Mouse (Mus musculus): Measurements from ENCODE around the gene Plxna4. TPM values are rescaled to one million over a fixed set of nuclear protein-coding genes. Genes with fewer than 3 reads are reported as not detected.
A peak's percentile ranks its signal among the peaks of the same experiment; 100 is the strongest.
"Not testable (repeated sequence)": the region's sequence is repeated elsewhere in the genome, so short reads cannot be mapped to it uniquely, and the experiment has no call there.

Gene Plxna4
- polyA plus RNA-seq, 1 experiment from 2014 or later = 1.2 TPM

DNA sequence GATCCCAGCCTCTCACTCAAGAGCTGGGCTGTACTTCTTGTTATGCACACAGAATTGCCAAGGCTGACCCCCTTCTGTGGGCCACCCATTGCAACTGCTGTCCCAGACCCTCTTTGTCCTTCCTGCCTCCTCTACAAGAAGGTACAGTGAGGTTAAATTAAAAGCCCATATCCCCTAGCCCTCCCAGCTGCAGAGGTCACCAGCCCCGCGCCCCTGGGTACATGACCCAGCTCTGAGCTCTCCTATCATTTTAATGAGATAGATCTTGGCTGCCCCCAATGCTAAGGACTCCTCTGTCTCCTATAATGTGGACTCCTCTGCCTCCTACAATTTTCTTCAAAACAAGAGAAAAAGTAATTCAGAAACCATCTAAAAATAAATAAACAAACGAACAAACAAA, 69.4 kb downstream of the Plxna4 start:
- no peak overlapping the region for H3K4me3 ChIP-seq (ENCODE audit: low read length)
- no peaks in the 10 kb centered on the region for H3K27me3 ChIP-seq (ENCODE audit: insufficient read depth, low read length)
- no peaks in the 10 kb centered on the region for H3K36me3 ChIP-seq (ENCODE audit: insufficient read depth, low read length)
- H3K9ac ChIP-seq (replicated peaks; ENCODE audit: low read length) = no peak overlapping the region
- ATAC-seq (ENCODE audit: low FRiP score, low TSS enrichment) = no peak
- H3K27ac ChIP-seq (ENCODE audit: low read length) = no peak overlapping the region
- H3K9me3 ChIP-seq (ENCODE audit: low read length) = no peaks in the 10 kb centered on the region
- WGBS = 82% methylated on average over 3 of the region's 3 CpGs
- no peaks in the 10 kb centered on the region for H3K4me1 ChIP-seq (ENCODE audit: insufficient read depth, low read length)
- H3K4me2 ChIP-seq (replicated peaks; ENCODE audit: low read depth, low read length) = no peak overlapping the region

DNA sequence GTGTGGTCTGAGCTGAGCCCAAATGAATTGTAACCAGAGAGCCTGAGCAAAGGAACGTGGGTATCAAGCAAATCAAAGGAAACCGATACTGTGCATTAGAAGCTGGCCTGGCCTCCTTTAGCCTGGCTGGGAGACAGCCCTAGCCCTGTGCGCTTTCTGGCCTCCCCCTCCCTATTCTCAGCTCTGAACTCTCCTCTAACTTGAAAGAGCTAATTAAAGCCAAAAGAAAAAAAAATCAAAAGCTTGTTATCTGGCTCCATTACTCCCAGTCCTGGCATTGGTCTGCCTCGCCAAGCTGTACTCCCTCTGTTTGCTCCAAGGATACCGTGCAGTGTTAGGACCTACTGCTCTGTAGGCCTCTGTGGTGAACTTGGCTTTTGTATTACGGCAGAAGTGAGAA, 73.9 kb downstream of the Plxna4 start:
- no peak overlapping the region for H3K27ac ChIP-seq (ENCODE audit: low read length)
- H3K9me3 ChIP-seq (ENCODE audit: low read length) = no peaks in the 10 kb centered on the region
- ATAC-seq (ENCODE audit: low FRiP score, low TSS enrichment) = no peak
- WGBS = 49% methylated on average over 6 of the region's 6 CpGs
- H3K4me1 ChIP-seq (ENCODE audit: insufficient read depth, low read length) = no peaks in the 10 kb centered on the region
- H3K4me2 ChIP-seq (replicated peaks; ENCODE audit: low read depth, low read length) = no peak overlapping the region
- no peaks in the 10 kb centered on the region for H3K27me3 ChIP-seq (ENCODE audit: insufficient read depth, low read length)
- H3K9ac ChIP-seq (replicated peaks; ENCODE audit: low read length) = no peak overlapping the region
- H3K4me3 ChIP-seq (ENCODE audit: low read length) = no peak overlapping the region
- H3K36me3 ChIP-seq (ENCODE audit: insufficient read depth, low read length) = no peaks in the 10 kb centered on the region

DNA sequence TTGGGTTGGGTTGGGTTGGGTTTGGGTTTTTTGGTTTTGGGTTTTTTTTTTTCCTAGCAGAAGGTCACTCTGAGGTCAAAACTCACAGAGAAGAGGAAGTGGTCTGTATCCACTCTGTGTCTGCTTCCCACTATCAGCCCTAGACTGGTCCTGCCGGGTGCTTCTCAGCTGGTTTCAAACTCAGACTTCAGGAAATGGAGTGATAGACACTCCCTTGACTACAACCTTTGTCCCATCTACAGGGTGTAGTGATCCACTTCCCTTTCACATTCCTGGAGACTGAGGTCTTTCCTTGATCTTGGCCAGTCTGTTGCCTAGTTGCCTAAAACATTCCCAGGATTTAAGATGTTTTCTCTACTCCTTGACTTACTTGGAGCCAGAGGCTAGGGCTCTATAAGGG, 76.0 kb downstream of the Plxna4 start:
- Histone ChIP-seq H3K36me3 (ENCODE audit: insufficient read depth, low read length) (no peaks in the 10 kb centered on the region), H3K9ac (replicated peaks; ENCODE audit: low read length) (no peak overlapping the region), H3K9me3 (ENCODE audit: low read length) (no peaks in the 10 kb centered on the region), H3K27ac (ENCODE audit: low read length) (no peak overlapping the region), H3K4me3 (ENCODE audit: low read length) (no peak overlapping the region), H3K4me2 (replicated peaks; ENCODE audit: low read depth, low read length) (no peak overlapping the region), H3K27me3 (ENCODE audit: insufficient read depth, low read length) (no peaks in the 10 kb centered on the region), H3K4me1 (ENCODE audit: insufficient read depth, low read length) (no peaks in the 10 kb centered on the region)
- no peak for ATAC-seq (ENCODE audit: low FRiP score, low TSS enrichment)
- WGBS = 85% methylated on average over 1 of the region's 1 CpGs

DNA sequence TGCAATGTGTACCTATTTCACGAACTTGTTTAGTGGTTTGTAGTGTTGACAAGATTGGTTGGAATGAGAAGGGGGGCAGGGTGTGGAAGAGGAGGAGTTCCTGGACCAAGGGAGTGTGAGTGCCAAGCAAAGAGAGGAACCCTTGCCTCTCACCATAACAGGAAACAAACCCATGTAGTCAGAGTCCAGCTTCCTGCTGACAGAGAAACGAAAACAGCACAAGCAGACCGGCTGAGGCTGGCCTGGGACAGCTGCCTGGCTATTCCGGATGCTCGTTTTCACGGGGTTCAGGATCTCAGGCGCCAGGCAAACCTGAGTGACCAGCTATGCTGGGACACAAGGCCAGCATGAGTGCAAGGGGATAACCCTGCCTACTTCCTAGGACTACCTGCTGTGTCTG, 77.1 kb downstream of the Plxna4 start:
- H3K4me2 ChIP-seq (replicated peaks; ENCODE audit: low read depth, low read length) = no peak overlapping the region
- H3K9ac ChIP-seq (replicated peaks; ENCODE audit: low read length) = no peak overlapping the region
- WGBS = 74% methylated on average over 7 of the region's 7 CpGs
- H3K9me3 ChIP-seq (ENCODE audit: low read length) = no peaks in the 10 kb centered on the region
- no peaks in the 10 kb centered on the region for H3K27me3 ChIP-seq (ENCODE audit: insufficient read depth, low read length)
- no peak overlapping the region for H3K4me3 ChIP-seq (ENCODE audit: low read length)
- no peaks in the 10 kb centered on the region for H3K36me3 ChIP-seq (ENCODE audit: insufficient read depth, low read length)
- no peaks in the 10 kb centered on the region for H3K4me1 ChIP-seq (ENCODE audit: insufficient read depth, low read length)
- H3K27ac ChIP-seq (ENCODE audit: low read length) = 0 out of 2 replicates have a peak overlapping the region, but pooled peaks have one; percentile 25
- ATAC-seq (ENCODE audit: low FRiP score, low TSS enrichment) = peak; percentile 51

DNA sequence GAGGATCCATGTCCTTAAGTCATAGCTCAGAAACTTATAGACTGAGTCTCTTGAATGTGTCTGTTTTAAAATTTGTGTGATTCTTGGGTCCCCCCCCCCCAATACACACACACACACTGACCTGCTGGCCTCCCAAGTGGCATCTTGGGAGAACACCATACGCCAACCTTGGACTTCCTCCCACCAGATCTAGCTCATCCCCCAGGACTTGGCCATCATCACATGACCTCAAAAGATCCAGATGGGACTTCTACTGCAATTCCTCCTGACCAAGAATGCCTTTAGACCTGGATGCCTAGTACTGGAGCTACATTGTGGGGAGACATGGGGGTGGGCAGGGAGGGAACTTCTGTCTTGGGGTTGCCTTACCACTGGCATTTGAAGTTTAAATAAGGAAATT, 77.5 kb downstream of the Plxna4 start:
- no peak overlapping the region for H3K27ac ChIP-seq (ENCODE audit: low read length)
- H3K4me1 ChIP-seq (ENCODE audit: insufficient read depth, low read length) = no peaks in the 10 kb centered on the region
- 95% methylated on average over 1 of the region's 1 CpGs for WGBS
- H3K36me3 ChIP-seq (ENCODE audit: insufficient read depth, low read length) = no peaks in the 10 kb centered on the region
- no peaks in the 10 kb centered on the region for H3K9me3 ChIP-seq (ENCODE audit: low read length)
- H3K4me2 ChIP-seq (replicated peaks; ENCODE audit: low read depth, low read length) = no peak overlapping the region
- no peak for ATAC-seq (ENCODE audit: low FRiP score, low TSS enrichment)
- no peaks in the 10 kb centered on the region for H3K27me3 ChIP-seq (ENCODE audit: insufficient read depth, low read length)
- H3K9ac ChIP-seq (replicated peaks; ENCODE audit: low read length) = no peak overlapping the region
- H3K4me3 ChIP-seq (ENCODE audit: low read length) = no peak overlapping the region

DNA sequence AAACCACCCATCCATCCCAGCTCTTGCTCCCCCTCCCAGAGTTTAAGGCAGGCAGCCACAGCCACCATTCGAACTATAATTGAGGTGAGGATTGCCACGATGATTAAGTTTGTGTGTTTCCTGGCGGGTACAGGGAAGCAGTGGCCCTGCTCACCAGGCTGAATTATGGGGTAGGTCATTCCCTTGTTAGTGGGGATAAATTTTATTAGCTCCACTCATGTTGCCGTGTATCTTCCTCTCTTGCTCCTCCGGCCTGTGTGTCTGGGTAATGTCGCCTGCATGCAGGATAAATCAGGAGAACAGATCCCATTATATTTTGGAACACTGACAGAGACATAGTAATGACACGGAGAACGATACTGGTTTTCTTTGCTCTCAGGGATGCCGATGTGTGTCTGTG, 78.9 kb downstream of the Plxna4 start:
- no peaks in the 10 kb centered on the region for H3K4me1 ChIP-seq (ENCODE audit: insufficient read depth, low read length)
- no peak for ATAC-seq (ENCODE audit: low FRiP score, low TSS enrichment)
- no peak overlapping the region for H3K27ac ChIP-seq (ENCODE audit: low read length)
- no peaks in the 10 kb centered on the region for H3K9me3 ChIP-seq (ENCODE audit: low read length)
- WGBS = 50% methylated on average over 9 of the region's 9 CpGs
- no peak overlapping the region for H3K4me3 ChIP-seq (ENCODE audit: low read length)
- H3K27me3 ChIP-seq (ENCODE audit: insufficient read depth, low read length) = no peaks in the 10 kb centered on the region
- no peak overlapping the region for H3K9ac ChIP-seq (replicated peaks; ENCODE audit: low read length)
- H3K36me3 ChIP-seq (ENCODE audit: insufficient read depth, low read length) = no peaks in the 10 kb centered on the region
- no peak overlapping the region for H3K4me2 ChIP-seq (replicated peaks; ENCODE audit: low read depth, low read length)

DNA sequence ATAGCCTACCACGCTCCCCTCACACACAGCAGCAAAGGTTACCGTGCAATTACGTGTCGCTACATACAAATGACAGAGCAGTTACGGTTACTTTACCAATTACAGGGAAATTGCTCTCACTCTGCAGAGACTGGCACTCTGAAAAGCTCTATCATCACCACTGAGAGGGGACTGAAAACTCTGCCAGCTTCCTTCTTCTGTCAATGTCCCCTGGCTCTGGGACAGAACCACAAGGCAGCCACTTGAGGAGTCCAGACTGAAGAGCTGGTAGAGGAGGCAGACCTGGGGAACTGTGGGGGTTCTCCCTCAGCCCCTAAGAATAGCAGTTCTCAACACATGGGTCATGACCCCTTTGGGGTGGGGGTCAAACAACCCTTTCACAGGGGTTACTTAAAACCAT, 83.0 kb downstream of the Plxna4 start:
- no peak overlapping the region for H3K4me3 ChIP-seq (ENCODE audit: low read length)
- H3K4me2 ChIP-seq (replicated peaks; ENCODE audit: low read depth, low read length) = no peak overlapping the region
- H3K27me3 ChIP-seq (ENCODE audit: insufficient read depth, low read length) = no peaks in the 10 kb centered on the region
- 84% methylated on average over 5 of the region's 5 CpGs for WGBS
- no peak for ATAC-seq (ENCODE audit: low FRiP score, low TSS enrichment)
- H3K27ac ChIP-seq (ENCODE audit: low read length) = no peak overlapping the region
- H3K9ac ChIP-seq (replicated peaks; ENCODE audit: low read length) = no peak overlapping the region
- no peaks in the 10 kb centered on the region for H3K36me3 ChIP-seq (ENCODE audit: insufficient read depth, low read length)
- no peaks in the 10 kb centered on the region for H3K4me1 ChIP-seq (ENCODE audit: insufficient read depth, low read length)
- H3K9me3 ChIP-seq (ENCODE audit: low read length) = no peaks in the 10 kb centered on the region

DNA sequence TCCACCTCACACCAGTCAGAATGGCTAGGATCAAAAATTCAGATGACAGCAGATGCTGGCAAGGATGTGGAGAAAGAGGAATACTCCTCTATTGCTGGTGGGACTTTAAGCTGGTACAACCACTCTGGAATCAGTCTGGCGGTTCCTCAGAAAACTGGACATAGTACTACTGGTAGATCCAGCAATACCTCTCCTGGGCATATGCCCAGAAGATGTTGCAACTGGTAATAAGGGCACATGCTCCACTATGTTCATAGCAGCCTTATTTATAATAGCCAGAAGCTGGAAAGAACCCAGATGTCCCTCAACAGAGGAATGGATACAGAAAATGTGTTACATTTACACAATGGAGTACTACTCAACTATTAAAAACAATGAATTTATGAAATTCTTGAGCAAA, 86.8 kb downstream of the Plxna4 start:
- not testable (repeated sequence) for H3K27me3 ChIP-seq (ENCODE audit: insufficient read depth, low read length); H3K36me3 ChIP-seq (ENCODE audit: insufficient read depth, low read length); H3K4me3 ChIP-seq (ENCODE audit: low read length); H3K9ac ChIP-seq (replicated peaks; ENCODE audit: low read length); H3K27ac ChIP-seq (ENCODE audit: low read length); ATAC-seq (ENCODE audit: low FRiP score, low TSS enrichment); H3K9me3 ChIP-seq (ENCODE audit: low read length); H3K4me1 ChIP-seq (ENCODE audit: insufficient read depth, low read length); H3K4me2 ChIP-seq (replicated peaks; ENCODE audit: low read depth, low read length)
- WGBS = 94% methylated on average over 1 of the region's 1 CpGs

DNA sequence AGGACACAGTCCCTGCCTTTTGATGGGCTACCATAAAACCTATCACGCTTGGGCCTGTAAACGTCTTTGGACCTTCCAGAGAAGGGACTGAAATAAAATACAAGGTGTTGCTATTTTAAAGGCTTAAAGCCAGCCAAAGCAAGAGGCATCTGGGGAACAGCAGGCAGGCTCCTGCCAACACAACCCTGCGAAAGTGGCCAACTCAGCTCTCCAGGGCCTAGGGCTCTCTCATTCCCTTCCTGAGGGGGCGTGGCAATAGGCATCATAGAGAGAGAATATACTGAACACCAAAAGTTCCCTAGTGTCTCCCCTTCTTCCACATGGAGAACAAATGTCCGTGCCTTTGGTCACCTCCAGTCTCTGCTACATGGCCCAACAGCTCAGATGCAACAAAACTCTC, 89.9 kb downstream of the Plxna4 start:
- no peaks in the 10 kb centered on the region for H3K27me3 ChIP-seq (ENCODE audit: insufficient read depth, low read length)
- H3K4me2 ChIP-seq (replicated peaks; ENCODE audit: low read depth, low read length) = no peak overlapping the region
- ATAC-seq (ENCODE audit: low FRiP score, low TSS enrichment) = no peak
- H3K9ac ChIP-seq (replicated peaks; ENCODE audit: low read length) = no peak overlapping the region
- no peaks in the 10 kb centered on the region for H3K36me3 ChIP-seq (ENCODE audit: insufficient read depth, low read length)
- H3K4me1 ChIP-seq (ENCODE audit: insufficient read depth, low read length) = peaks cover 7% of the 10 kb centered on the region; the same call in 1 of the 2 replicates
- no peak overlapping the region for H3K27ac ChIP-seq (ENCODE audit: low read length)
- H3K4me3 ChIP-seq (ENCODE audit: low read length) = no peak overlapping the region
- WGBS = 66% methylated on average over 5 of the region's 5 CpGs
- H3K9me3 ChIP-seq (ENCODE audit: low read length) = no peaks in the 10 kb centered on the region

DNA sequence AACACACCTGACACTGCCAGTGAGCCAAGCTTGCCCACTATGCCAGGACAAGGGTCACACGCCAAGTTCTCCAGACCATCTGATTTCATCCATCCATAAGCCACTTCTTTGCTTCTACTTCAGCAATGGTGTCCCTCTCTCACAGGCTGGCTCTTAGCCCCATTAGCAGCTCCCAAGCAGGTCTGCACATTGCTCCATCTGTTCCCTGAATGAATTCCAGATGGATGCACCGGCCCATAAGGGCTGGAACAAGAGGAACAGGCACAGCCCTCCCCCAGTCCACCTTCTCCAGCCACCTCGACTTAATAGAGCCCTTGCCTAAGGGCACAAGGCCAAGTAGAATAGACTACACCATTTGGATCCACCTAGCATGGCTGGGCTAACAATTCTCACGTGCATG, 91.9 kb downstream of the Plxna4 start:
- Histone ChIP-seq H3K27me3 (ENCODE audit: insufficient read depth, low read length) (no peaks in the 10 kb centered on the region), H3K27ac (ENCODE audit: low read length) (no peak overlapping the region), H3K4me2 (replicated peaks; ENCODE audit: low read depth, low read length) (no peak overlapping the region), H3K4me3 (ENCODE audit: low read length) (no peak overlapping the region), H3K9ac (replicated peaks; ENCODE audit: low read length) (no peak overlapping the region), H3K4me1 (ENCODE audit: insufficient read depth, low read length) (peaks cover 7% of the 10 kb centered on the region; the same call in 1 of the 2 replicates), H3K36me3 (ENCODE audit: insufficient read depth, low read length) (no peaks in the 10 kb centered on the region), H3K9me3 (ENCODE audit: low read length) (no peaks in the 10 kb centered on the region)
- ATAC-seq (ENCODE audit: low FRiP score, low TSS enrichment) = no peak
- WGBS = 71% methylated on average over 4 of the region's 4 CpGs

DNA sequence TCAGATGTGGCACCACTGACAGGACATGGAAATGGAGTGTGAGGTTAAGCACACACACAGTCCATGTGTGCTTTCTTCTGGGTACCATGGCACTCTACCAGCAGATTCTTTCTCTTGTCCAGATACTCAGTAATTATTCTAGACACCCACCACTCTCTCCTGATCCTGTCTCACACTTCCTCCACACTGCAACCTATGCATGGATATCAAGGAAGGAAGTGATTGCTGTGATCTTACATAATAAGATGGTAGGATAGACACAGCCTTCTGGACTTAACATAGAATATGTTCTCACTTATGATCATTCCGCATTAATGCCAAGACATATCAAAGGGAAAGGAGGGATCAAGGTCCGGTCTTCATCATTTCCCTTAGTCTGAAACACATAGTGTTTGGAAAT, 92.5 kb downstream of the Plxna4 start:
- 90% methylated on average over 2 of the region's 2 CpGs for WGBS
- Histone ChIP-seq H3K27me3 (ENCODE audit: insufficient read depth, low read length) (no peaks in the 10 kb centered on the region), H3K9ac (replicated peaks; ENCODE audit: low read length) (no peak overlapping the region), H3K4me3 (ENCODE audit: low read length) (no peak overlapping the region), H3K4me1 (ENCODE audit: insufficient read depth, low read length) (peaks cover 7% of the 10 kb centered on the region; the same call in 1 of the 2 replicates), H3K4me2 (replicated peaks; ENCODE audit: low read depth, low read length) (no peak overlapping the region), H3K9me3 (ENCODE audit: low read length) (no peaks in the 10 kb centered on the region), H3K36me3 (ENCODE audit: insufficient read depth, low read length) (no peaks in the 10 kb centered on the region), H3K27ac (ENCODE audit: low read length) (no peak overlapping the region)
- no peak for ATAC-seq (ENCODE audit: low FRiP score, low TSS enrichment)
